7 mouse cellular contexts compared by ENCODE assay signal in the genomic region with DNA sequence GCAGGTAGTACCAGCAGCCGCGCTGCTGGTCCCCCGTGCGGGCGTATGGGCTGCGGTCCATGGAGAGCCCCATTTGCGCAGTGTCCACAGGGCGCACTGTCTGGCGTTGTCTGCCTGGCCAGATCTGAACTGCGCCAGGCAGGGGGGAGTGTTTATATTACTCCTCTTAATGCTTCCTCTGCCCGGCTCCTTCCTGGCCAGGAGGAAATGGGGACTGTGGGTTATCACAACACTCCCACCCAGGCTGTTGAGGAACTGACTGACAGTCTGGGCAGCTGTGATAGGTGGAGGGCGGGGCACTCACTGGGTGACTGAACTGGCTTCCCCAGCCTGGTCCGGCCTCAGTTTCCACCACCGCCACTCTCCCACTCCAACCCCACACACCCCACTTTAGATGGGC. TPM values are rescaled to one million over a fixed set of nuclear protein-coding genes. Genes with fewer than 3 reads are reported as not detected.
DNase-seq lines count a peak whose midpoint lies in the region; ATAC-seq and TF ChIP-seq lines count a peak whose summit lies in the region.

A gene (minus strand): TSS at position 109 of the 400 bp plus-strand sequence.

- no peak for TF ChIP-seq CTCF in MEL (IDR thresholded peaks at IDR 0.05 in 2 of 3, conservative IDR thresholded peaks at IDR 0.05 in 1 of 3; ENCODE audit: control insufficient read depth in 1 of 3, insufficient read depth in 1 of 3, low read depth in 2 of 3, low read length in 3 of 3, poor library complexity in 1 of 3, severe bottlenecking in 1 of 3)

- peak; percentile 53; the same call in 1 of the 2 replicates for ATAC-seq in heart, embryonic 13.5 days (ENCODE audit: extremely low read depth, insufficient number of reproducible peaks, low FRiP score, low TSS enrichment)

- peak; percentile 49 to 57; a peak in 1 of 4 replicates for TF ChIP-seq POLR2A in MEL (IDR thresholded peaks at IDR 0.05; ENCODE audit: control insufficient read depth in 1 of 2, insufficient read depth in 1 of 2, low read depth in 1 of 2, low read length in 2 of 2, poor library complexity in 1 of 2)

- DNase-seq in MEL (ENCODE audit: low read depth, low spot score): peak; percentile 92
- DNase-seq in adrenal gland, postnatal 14 days: peak; percentile 38
- DNase-seq in kidney, postnatal 10 days: peak; percentile 64
- DNase-seq in lung, postnatal 36 days: peak; percentile 84
- DNase-seq in retina, embryonic 14.5 days (ENCODE audit: low spot score): no peak
- no peak for DNase-seq in urinary bladder, postnatal 4 days (ENCODE audit: low spot score in 2 of 2)

- H3K27me3 ChIP-seq in MEL (ENCODE audit: control insufficient read depth in 1 of 2, insufficient read depth in 2 of 2, low read length in 2 of 2): no peaks in the 10 kb centered on the region
- peaks cover 56% of the 10 kb centered on the region for H3K27me3 ChIP-seq in heart, embryonic 13.5 days (replicated peaks)

- peak within 1 kb of the TSS; percentile 66 for H3K9ac ChIP-seq in MEL (ENCODE audit: control insufficient read depth, low read depth, low read length, poor library complexity, severe bottlenecking)
- peak within 1 kb of the TSS; percentile 58 for H3K9ac ChIP-seq in heart, embryonic 13.5 days

- H3K9me3 ChIP-seq in MEL (replicated peaks; ENCODE audit: insufficient read depth, low read length): no peaks in the 10 kb centered on the region
- no peaks in the 10 kb centered on the region for H3K9me3 ChIP-seq in heart, embryonic 13.5 days

- peak within 1 kb of the TSS; percentile 11 to 55 for H3K4me3 ChIP-seq in MEL (ENCODE audit: control insufficient read depth in 1 of 2, insufficient read depth in 1 of 2, low read depth in 2 of 2, low read length in 2 of 2)
- peak within 1 kb of the TSS; percentile 46 for H3K4me3 ChIP-seq in heart, embryonic 13.5 days

- H3K27ac ChIP-seq in MEL (ENCODE audit: control insufficient read depth, low read depth, low read length): peak within 1 kb of the TSS; percentile 62
- H3K27ac ChIP-seq in heart, embryonic 13.5 days (replicated peaks): peak within 1 kb of the TSS; percentile 59

- TF ChIP-seq RAD21 in MEL (IDR thresholded peaks at IDR 0.05; ENCODE audit: low read depth, low read length): no peak

- peak within 1 kb of the TSS; percentile 80 for H3K4me2 ChIP-seq in heart, embryonic 13.5 days

- WGBS in heart, embryonic 13.5 days: 20% methylated on average over 14 of the region's 14 CpGs

- H3K36me3 ChIP-seq in MEL (ENCODE audit: control insufficient read depth in 1 of 2, insufficient read depth in 2 of 2, low read length in 2 of 2): peaks cover 0 to 3% of the 10 kb centered on the region in 2 experiments; a peak in 1 of 4 replicates
- no peaks in the 10 kb centered on the region for H3K36me3 ChIP-seq in heart, embryonic 13.5 days

- peak; percentile 76 to 91 for TF ChIP-seq EP300 in MEL (IDR thresholded peaks at IDR 0.05; ENCODE audit: low read depth in 1 of 2, low read length in 2 of 2)

- H3K4me1 ChIP-seq in MEL (ENCODE audit: control insufficient read depth in 1 of 2, insufficient read depth in 2 of 2, low read length in 2 of 2): peaks cover 2 to 19% of the 10 kb centered on the region in 2 experiments; a peak in 3 of 4 replicates
- H3K4me1 ChIP-seq in heart, embryonic 13.5 days: peaks cover 17% of the 10 kb centered on the region

- H3K79me2 ChIP-seq in MEL (ENCODE audit: control insufficient read depth, insufficient read depth, low read length, poor library complexity): peaks cover 3% of the 10 kb centered on the region

TF ChIP-seq in MEL, 35 proteins besides CTCF, POLR2A, EP300 and RAD21:
- no peak for TF ChIP-seq POLR2AphosphoS2 (IDR thresholded peaks at IDR 0.05; ENCODE audit: low read length)
- TF ChIP-seq BHLHE40 (IDR thresholded peaks at IDR 0.05; ENCODE audit: borderline replicate concordance, low read depth, low read length): no peak
- no peak for TF ChIP-seq ZMIZ1 (IDR thresholded peaks at IDR 0.05; ENCODE audit: low read depth, low read length)
- 0 out of 2 replicates have a peak, but pooled peaks have one; percentile 22 for TF ChIP-seq NELFE (IDR thresholded peaks at IDR 0.05; ENCODE audit: low read depth, low read length)
- TF ChIP-seq USF2 (IDR thresholded peaks at IDR 0.05; ENCODE audit: borderline replicate concordance in 1 of 2, insufficient read depth in 1 of 2, low read depth in 1 of 2, low read length in 2 of 2): no peak
- TF ChIP-seq ZC3H11A (IDR thresholded peaks at IDR 0.05; ENCODE audit: low read depth, low read length): no peak
- peak; percentile 25; the same call in 1 of the 2 replicates for TF ChIP-seq MXI1 (IDR thresholded peaks at IDR 0.05; ENCODE audit: low read depth, low read length)
- TF ChIP-seq ZNF384 (IDR thresholded peaks at IDR 0.05; ENCODE audit: low read depth, low read length): no peak
- no peak for TF ChIP-seq MAFK (IDR thresholded peaks at IDR 0.05; ENCODE audit: borderline replicate concordance, low read depth, low read length)
- TF ChIP-seq MEF2A (IDR thresholded peaks at IDR 0.05; ENCODE audit: extremely low read depth, insufficient replicate concordance, low read depth, low read length, poor library complexity, severe bottlenecking): no peak
- TF ChIP-seq CHD1 (IDR thresholded peaks at IDR 0.05; ENCODE audit: low read depth, low read length): no peak
- no peak for TF ChIP-seq POLR2AphosphoS5 (IDR thresholded peaks at IDR 0.05; ENCODE audit: borderline replicate concordance, low read depth, low read length)
- peak; percentile 87 for TF ChIP-seq TCF12 (IDR thresholded peaks at IDR 0.05; ENCODE audit: low read depth, low read length)
- TF ChIP-seq ELF1 (IDR thresholded peaks at IDR 0.05; ENCODE audit: low read depth, low read length): no peak
- TF ChIP-seq USF1 (IDR thresholded peaks at IDR 0.05; ENCODE audit: low read depth, low read length): no peak
- TF ChIP-seq MYC (IDR thresholded peaks at IDR 0.05; ENCODE audit: low read depth, low read length): no peak
- no peak for TF ChIP-seq E2F4 (IDR thresholded peaks at IDR 0.05; ENCODE audit: borderline replicate concordance, low read depth, low read length)
- no peak; the same call in 1 of the 2 replicates for TF ChIP-seq HCFC1 (IDR thresholded peaks at IDR 0.05; ENCODE audit: low read depth, low read length)
- peak; percentile 45; the same call in 1 of the 2 replicates for TF ChIP-seq TBP (IDR thresholded peaks at IDR 0.05; ENCODE audit: low read depth, low read length)
- TF ChIP-seq ZKSCAN1 (IDR thresholded peaks at IDR 0.05; ENCODE audit: low read depth, low read length): no peak
- peak; percentile 92 for TF ChIP-seq TAL1 (IDR thresholded peaks at IDR 0.05; ENCODE audit: low read length)
- TF ChIP-seq SIN3A (IDR thresholded peaks at IDR 0.05; ENCODE audit: low read length): peak; percentile 71; the same call in 1 of the 2 replicates
- no peak for TF ChIP-seq JUND (IDR thresholded peaks at IDR 0.05; ENCODE audit: low read depth, low read length)
- TF ChIP-seq MYB (IDR thresholded peaks at IDR 0.05; ENCODE audit: low read depth, low read length): no peak
- peak; percentile 72; the same call in 1 of the 2 replicates for TF ChIP-seq MAZ (IDR thresholded peaks at IDR 0.05; ENCODE audit: low read depth, low read length)
- TF ChIP-seq GABPA (IDR thresholded peaks at IDR 0.05; ENCODE audit: low read depth, low read length): no peak
- TF ChIP-seq RCOR1 (IDR thresholded peaks at IDR 0.05; ENCODE audit: low read depth, low read length): no peak; the same call in 1 of the 2 replicates
- TF ChIP-seq NRF1 (IDR thresholded peaks at IDR 0.05; ENCODE audit: insufficient read depth, low read depth, low read length, poor library complexity, severe bottlenecking): no peak
- TF ChIP-seq UBTF (IDR thresholded peaks at IDR 0.05; ENCODE audit: borderline replicate concordance, insufficient read depth, low read depth, low read length): no peak
- no peak for TF ChIP-seq CHD2 (IDR thresholded peaks at IDR 0.05; ENCODE audit: low read length)
- no peak for TF ChIP-seq KAT2A (conservative IDR thresholded peaks at IDR 0.05; ENCODE audit: low read depth, low read length)
- TF ChIP-seq MAX (IDR thresholded peaks at IDR 0.05; ENCODE audit: low read length): no peak
- TF ChIP-seq GATA1 (IDR thresholded peaks at IDR 0.05; ENCODE audit: low read depth, low read length): peak; percentile 78
- TF ChIP-seq SMC3 (IDR thresholded peaks at IDR 0.05; ENCODE audit: low read depth, low read length): no peak
- peak; percentile 20; the same call in 1 of the 2 replicates for TF ChIP-seq ETS1 (IDR thresholded peaks at IDR 0.05; ENCODE audit: low read depth, low read length)

RNA-seq across cellular contexts. Expression of the gene that starts here (rescaled TPM):
- 8.2 and 11.7 TPM in 2 replicates for total RNA-seq in MEL (2012; rRNA removed)
- 10 to 100 TPM in 1 of 2 experiments, not detected in 1; 20.4 TPM for polyA plus RNA-seq in MEL (2012; ENCODE audit: insufficient read depth in 1 of 2, insufficient read length in 2 of 2, low read depth in 1 of 2, low replicate concordance in 2 of 2, missing spikeins in 1 of 2)
- total RNA-seq in adrenal gland, postnatal 14 days (2021): 116 and 123 TPM in 2 replicates
- 133 and 135 TPM in 2 replicates for polyA plus RNA-seq in heart, embryonic 13.5 days (2015; fragmentation: Nextera tagmentation; extraction: Ambion mirVana)

Comparison
In these comparisons a context has a peak if more than half of its experiments do, and no peak if none do; other contexts are left out.
1. DNase-seq: peak in MEL (single experiment), adrenal gland, postnatal 14 days (single experiment), kidney, postnatal 10 days (single experiment) and lung, postnatal 36 days (single experiment); none in retina, embryonic 14.5 days (single experiment) and urinary bladder, postnatal 4 days (0 of 2).